Mouse (Mus musculus): ENCODE measurements at regions not wholly inside any gene's neighbourhood (a gene's known extent, or its start where the extent isn't known, plus 50 kb on each side); places are given as distances from the start of the nearest gene placed in this dataset.

GRCm38 (mm10) chr12:8101837-8102236 is 106.1 kb upstream of the Ldah start:
- TF ChIP-seq CTCF (IDR thresholded peaks at IDR 0.05; ENCODE audit: borderline replicate concordance, insufficient read depth, low read depth, low read length), result no peak
- no peak for TF ChIP-seq POLR2A (IDR thresholded peaks at IDR 0.05; ENCODE audit: borderline replicate concordance, insufficient read depth, low read length)
